Mouse (Mus musculus): ENCODE results near the gene Liph. TPM values are rescaled to one million over a fixed set of nuclear protein-coding genes. Genes with fewer than 3 reads are reported as not detected.
A peak's percentile ranks its signal among the peaks of the same experiment; 100 is the strongest.
"Not testable (repeated sequence)": the region's sequence is repeated elsewhere in the genome, so short reads cannot be mapped to it uniquely, and the experiment has no call there.

Gene Liph
- polyA plus RNA-seq, 1 experiment from 2014 or later, result 8.7 TPM

DNA sequence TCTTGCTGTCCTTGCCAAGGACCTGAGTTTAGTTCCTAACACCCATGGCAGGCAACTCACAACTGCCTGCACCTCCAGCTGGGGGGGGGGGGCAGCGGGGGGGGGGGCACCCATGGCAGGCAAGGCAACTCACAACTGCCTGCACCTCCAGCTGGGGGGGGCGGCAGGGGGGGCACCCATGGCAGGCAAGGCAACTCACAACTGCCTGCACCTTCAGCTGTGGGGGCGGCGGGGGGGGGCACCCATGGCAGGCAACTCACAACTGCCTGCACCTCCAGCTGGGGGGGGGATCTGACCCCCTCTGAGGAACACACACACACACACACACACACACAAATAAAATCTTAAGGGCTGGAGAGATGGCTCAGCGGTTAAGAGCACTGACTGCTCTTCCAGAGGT is 25.6 kb downstream of the Liph start:
- ATAC-seq (replicated peaks; ENCODE audit: low FRiP score, low TSS enrichment, low read depth), result no peak

DNA sequence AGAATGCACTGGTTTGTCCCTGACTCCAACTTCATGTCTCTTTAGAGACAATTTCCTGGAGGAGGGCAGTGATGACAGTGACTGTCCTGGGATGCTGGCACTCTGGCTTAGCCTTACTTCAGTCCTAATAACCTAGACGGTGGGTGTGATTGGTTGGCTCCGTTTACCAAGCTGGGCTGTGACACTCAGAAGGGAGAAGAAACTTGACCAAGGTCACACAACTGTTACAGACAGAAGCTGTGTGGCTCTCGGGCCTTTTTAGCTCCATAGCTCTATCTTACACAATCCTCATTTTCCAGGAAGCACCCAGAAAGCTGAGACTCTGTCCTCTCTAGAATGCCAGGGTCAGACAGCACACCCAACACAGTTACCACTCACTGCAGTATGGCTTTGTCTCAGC is 29.9 kb downstream of the Liph start:
- no peaks in the 10 kb centered on the region for H3K36me3 ChIP-seq (ENCODE audit: control insufficient read depth, insufficient read depth, low read length)
- H3K4me1 ChIP-seq (replicated peaks; ENCODE audit: control insufficient read depth, insufficient read depth, low read length), result no peaks in the 10 kb centered on the region
- H3K27me3 ChIP-seq (replicated peaks; ENCODE audit: control insufficient read depth, insufficient read depth, low read length), result no peaks in the 10 kb centered on the region
- 0 out of 2 replicates have a peak, but pooled peaks cover 4% of the 10 kb centered on the region for H3K9me3 ChIP-seq (ENCODE audit: control insufficient read depth, low read length)
- ATAC-seq (replicated peaks; ENCODE audit: low FRiP score, low TSS enrichment, low read depth) (no peak), DNase-seq (ENCODE audit: low spot score) (no peak)
- no peak overlapping the region for H3K4me2 ChIP-seq (ENCODE audit: low read length)
- no peak overlapping the region for H3K27ac ChIP-seq (ENCODE audit: low read depth)
- H3K4me3 ChIP-seq (ENCODE audit: low read depth, low read length), result no peak overlapping the region
- 87% methylated on average over 3 of the region's 3 CpGs for WGBS
- no peak overlapping the region for H3K9ac ChIP-seq (ENCODE audit: low read length)

More for the DNA sequence above, 25.6 kb downstream of the Liph start:
- no peak for DNase-seq (ENCODE audit: low spot score)
- H3K27ac ChIP-seq (ENCODE audit: low read depth), result no peak overlapping the region
- 79% methylated on average over 5 of the region's 5 CpGs for WGBS
- H3K9me3 ChIP-seq (ENCODE audit: control insufficient read depth, low read length), result 0 out of 2 replicates have a peak, but pooled peaks cover 4% of the 10 kb centered on the region
- no peak overlapping the region for H3K4me3 ChIP-seq (ENCODE audit: low read depth, low read length)
- H3K27me3 ChIP-seq (replicated peaks; ENCODE audit: control insufficient read depth, insufficient read depth, low read length), result no peaks in the 10 kb centered on the region
- no peak overlapping the region for H3K4me2 ChIP-seq (ENCODE audit: low read length)
- no peaks in the 10 kb centered on the region for H3K4me1 ChIP-seq (replicated peaks; ENCODE audit: control insufficient read depth, insufficient read depth, low read length)
- H3K36me3 ChIP-seq (ENCODE audit: control insufficient read depth, insufficient read depth, low read length), result no peaks in the 10 kb centered on the region
- no peak overlapping the region for H3K9ac ChIP-seq (ENCODE audit: low read length)

DNA sequence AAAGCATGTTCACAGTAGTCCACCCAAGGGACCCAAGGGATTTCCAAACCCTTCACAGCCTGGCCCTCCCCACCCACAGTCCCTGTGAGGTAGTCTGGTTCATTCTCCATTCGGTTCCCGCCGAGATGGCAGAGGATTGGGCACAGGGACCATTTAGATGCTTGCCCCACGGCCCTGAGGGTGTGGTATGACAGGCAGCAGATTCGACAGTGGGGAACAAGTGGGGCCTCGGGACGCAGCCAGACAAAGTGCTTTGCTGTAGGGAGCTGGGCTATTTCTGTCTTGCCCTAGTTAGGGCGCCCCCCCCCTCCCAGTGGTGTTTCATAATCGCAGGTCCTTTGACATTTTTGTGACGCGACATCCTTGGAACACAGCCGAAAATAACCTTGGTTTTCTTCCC is 39.9 kb downstream of the Liph start:
- no peaks in the 10 kb centered on the region for H3K27me3 ChIP-seq (replicated peaks; ENCODE audit: control insufficient read depth, insufficient read depth, low read length)
- H3K9me3 ChIP-seq (ENCODE audit: control insufficient read depth, low read length), result peaks cover 2% of the 10 kb centered on the region; the same call in 1 of the 2 replicates
- H3K4me3 ChIP-seq (ENCODE audit: low read depth, low read length), result no peak overlapping the region
- H3K4me2 ChIP-seq (ENCODE audit: low read length), result no peak overlapping the region
- H3K36me3 ChIP-seq (ENCODE audit: control insufficient read depth, insufficient read depth, low read length), result no peaks in the 10 kb centered on the region
- H3K27ac ChIP-seq (ENCODE audit: low read depth), result no peak overlapping the region
- 85% methylated on average over 12 of the region's 12 CpGs for WGBS
- H3K4me1 ChIP-seq (replicated peaks; ENCODE audit: control insufficient read depth, insufficient read depth, low read length), result no peaks in the 10 kb centered on the region
- H3K9ac ChIP-seq (ENCODE audit: low read length), result no peak overlapping the region
- ATAC-seq (replicated peaks; ENCODE audit: low FRiP score, low TSS enrichment, low read depth) (no peak), DNase-seq (ENCODE audit: low spot score) (no peak)

DNA sequence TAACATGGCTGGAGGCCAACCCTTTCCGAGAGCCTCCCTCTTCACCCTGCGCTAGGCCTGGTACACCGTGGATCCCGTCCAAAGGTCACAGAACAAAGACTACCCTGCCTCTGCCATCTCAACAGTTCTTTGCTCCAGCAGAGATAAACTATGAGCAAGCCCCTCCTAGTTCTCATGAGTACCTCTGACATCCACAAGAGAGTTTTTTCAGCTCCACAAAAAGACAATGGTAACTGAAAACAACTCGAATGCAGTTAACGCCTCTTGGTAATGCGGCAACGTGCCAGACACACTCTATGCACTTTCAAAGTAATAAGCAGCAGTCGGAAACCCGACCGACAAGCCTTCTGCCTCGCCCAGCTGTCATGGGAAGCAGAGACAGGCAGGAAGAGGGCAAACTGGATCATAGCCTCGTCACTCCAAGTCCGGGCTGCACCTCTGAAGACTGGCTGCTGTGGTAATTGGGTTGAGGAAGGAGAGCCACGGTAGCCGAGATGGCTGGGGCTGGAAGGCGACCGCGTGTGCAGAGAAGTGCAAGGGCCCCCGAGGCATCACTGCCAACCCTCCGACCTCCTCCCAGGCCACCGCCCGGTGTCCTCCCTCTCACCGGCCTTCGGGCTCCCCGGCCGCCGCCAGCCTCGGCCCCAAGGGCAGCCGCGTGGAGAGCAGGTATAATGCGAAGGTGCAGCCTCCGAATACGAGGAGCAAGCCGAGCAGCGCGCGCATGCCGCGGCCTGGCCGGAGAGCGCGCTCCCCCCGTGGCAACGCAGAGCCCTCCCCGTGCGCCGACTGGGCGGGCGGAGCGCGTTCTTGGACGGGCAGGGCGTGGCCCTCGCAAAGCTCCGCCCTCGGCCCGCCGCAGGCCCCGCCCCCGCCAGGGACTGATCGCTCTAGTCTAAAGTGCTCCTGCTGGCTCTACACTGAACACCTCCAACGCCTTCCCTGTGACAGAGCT is 48.4 kb downstream of the Liph start, which contains the start of gene Tmem41a:
Tmem41a (minus strand) TSS at position 792 of the 955 bp plus-strand sequence.
- Histone ChIP-seq H3K27ac (ENCODE audit: low read depth) (peak within 1 kb of the TSS; percentile 29; the same call in 1 of the 2 replicates), H3K9me3 (ENCODE audit: control insufficient read depth, low read length) (no peaks in the 10 kb centered on the region), H3K9ac (ENCODE audit: low read length) (peak within 1 kb of the TSS; percentile 65), H3K4me1 (replicated peaks; ENCODE audit: control insufficient read depth, insufficient read depth, low read length) (no peaks in the 10 kb centered on the region), H3K4me3 (ENCODE audit: low read depth, low read length) (peak within 1 kb of the TSS; percentile 65), H3K36me3 (ENCODE audit: control insufficient read depth, insufficient read depth, low read length) (no peaks in the 10 kb centered on the region), H3K27me3 (replicated peaks; ENCODE audit: control insufficient read depth, insufficient read depth, low read length) (no peaks in the 10 kb centered on the region), H3K4me2 (ENCODE audit: low read length) (peak within 1 kb of the TSS; percentile 69)
- DNase-seq (ENCODE audit: low spot score), result peak; percentile 95
- 1% methylated on average over 63 of the region's 63 CpGs for WGBS
- ATAC-seq (replicated peaks; ENCODE audit: low FRiP score, low TSS enrichment, low read depth), result peak; percentile 95

DNA sequence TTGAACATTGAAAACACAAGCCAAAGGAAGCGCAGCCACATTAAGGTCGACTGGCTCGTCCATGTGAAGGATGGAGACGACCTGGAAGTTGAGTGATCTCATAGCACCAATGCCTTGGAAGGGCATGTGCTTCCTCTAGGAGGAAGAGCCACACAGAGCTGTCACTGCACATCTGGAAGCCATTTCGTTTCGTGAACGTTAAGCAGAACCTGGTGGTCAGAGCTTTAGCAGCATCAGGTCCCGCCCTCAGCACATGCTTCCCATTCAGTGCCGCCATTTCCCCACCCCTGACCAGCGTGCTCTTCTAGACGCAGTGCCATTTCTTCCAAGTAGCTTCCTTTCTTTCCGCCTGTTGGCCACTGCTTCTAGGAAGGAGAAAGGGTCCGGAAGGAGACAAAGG is 67.0 kb downstream of the Liph start:
- DNase-seq (ENCODE audit: low spot score) (no peak), ATAC-seq (replicated peaks; ENCODE audit: low FRiP score, low TSS enrichment, low read depth) (no peak)
- no peak overlapping the region for H3K9ac ChIP-seq (ENCODE audit: low read length)
- peaks cover 16% of the 10 kb centered on the region for H3K36me3 ChIP-seq (ENCODE audit: control insufficient read depth, insufficient read depth, low read length)
- no peaks in the 10 kb centered on the region for H3K9me3 ChIP-seq (ENCODE audit: control insufficient read depth, low read length)
- H3K4me3 ChIP-seq (ENCODE audit: low read depth, low read length), result no peak overlapping the region
- no peaks in the 10 kb centered on the region for H3K27me3 ChIP-seq (replicated peaks; ENCODE audit: control insufficient read depth, insufficient read depth, low read length)
- H3K27ac ChIP-seq (ENCODE audit: low read depth), result no peak overlapping the region
- no peaks in the 10 kb centered on the region for H3K4me1 ChIP-seq (replicated peaks; ENCODE audit: control insufficient read depth, insufficient read depth, low read length)
- no peak overlapping the region for H3K4me2 ChIP-seq (ENCODE audit: low read length)
- WGBS, result 69% methylated on average over 13 of the region's 13 CpGs

DNA sequence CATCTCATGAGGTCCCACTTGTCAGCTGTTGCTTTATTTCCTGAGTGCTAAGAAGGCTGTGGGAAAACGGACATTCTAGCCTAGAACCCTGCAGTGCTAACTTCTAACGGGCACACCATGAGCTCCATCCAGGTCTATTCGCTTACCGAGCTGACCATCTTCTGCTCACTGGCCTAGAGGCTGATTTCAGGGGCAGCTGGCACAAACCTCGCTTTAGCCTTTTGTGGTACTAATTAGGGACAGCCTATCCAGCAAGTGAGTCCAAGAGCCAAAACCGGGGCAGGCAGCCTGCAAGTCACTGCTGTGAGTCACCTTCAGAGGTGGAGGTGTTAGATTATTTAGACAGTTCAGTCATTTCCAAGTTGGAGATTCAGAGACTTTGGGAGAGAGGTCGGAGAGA is 78.8 kb downstream of the Liph start:
- H3K4me1 ChIP-seq (replicated peaks; ENCODE audit: control insufficient read depth, insufficient read depth, low read length), result no peaks in the 10 kb centered on the region
- no peak for ATAC-seq (replicated peaks; ENCODE audit: low FRiP score, low TSS enrichment, low read depth)
- no peak overlapping the region for H3K4me2 ChIP-seq (ENCODE audit: low read length)
- 76% methylated on average over 7 of the region's 7 CpGs for WGBS
- no peaks in the 10 kb centered on the region for H3K36me3 ChIP-seq (ENCODE audit: control insufficient read depth, insufficient read depth, low read length)
- H3K9me3 ChIP-seq (ENCODE audit: control insufficient read depth, low read length), result no peaks in the 10 kb centered on the region
- no peaks in the 10 kb centered on the region for H3K27me3 ChIP-seq (replicated peaks; ENCODE audit: control insufficient read depth, insufficient read depth, low read length)
- no peak overlapping the region for H3K4me3 ChIP-seq (ENCODE audit: low read depth, low read length)
- DNase-seq (ENCODE audit: low spot score), result no peak
- H3K27ac ChIP-seq (ENCODE audit: low read depth), result no peak overlapping the region
- H3K9ac ChIP-seq (ENCODE audit: low read length), result no peak overlapping the region

DNA sequence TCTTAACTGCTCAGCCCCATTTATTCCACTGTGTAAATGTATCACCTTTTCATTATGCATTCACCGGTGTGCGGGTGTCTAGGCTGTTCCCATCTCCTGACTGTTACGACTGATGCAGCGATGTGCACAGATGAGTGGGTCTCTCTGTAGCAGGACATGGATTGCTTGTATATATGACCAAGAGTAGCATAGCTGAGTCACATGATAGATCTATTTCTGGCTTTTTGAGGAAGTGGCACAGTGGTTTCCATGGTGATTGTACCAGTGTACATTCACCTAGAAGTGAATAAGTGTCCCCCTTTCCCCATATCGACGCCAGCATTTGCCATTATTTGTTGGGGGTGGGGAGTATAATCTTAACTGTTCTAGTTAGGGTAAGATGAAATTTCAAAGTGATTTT is 82.1 kb downstream of the Liph start:
- no peak for DNase-seq (ENCODE audit: low spot score)

DNA sequence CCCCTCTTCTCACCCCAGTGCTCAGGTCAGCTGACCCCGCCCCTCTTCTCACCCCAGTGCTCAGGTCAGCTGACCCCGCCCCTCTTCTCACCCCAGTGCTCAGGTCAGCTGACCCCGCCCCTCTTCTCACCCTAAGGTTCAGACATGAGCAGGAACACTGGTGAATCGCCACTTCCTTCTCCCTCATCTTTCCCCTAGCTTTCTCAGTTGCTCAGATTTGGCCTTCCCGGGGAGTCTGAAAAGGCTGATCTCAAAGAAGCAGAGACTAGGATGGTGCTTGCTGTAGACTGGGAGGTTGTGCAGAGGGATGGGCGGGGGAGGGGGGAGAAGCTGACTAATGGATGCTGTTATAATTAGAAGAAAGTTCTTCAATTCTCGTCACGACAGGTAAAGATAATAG is 86.6 kb downstream of the Liph start:
- 52% methylated on average over 5 of the region's 8 CpGs for WGBS
- H3K9ac ChIP-seq (ENCODE audit: low read length); H3K36me3 ChIP-seq (ENCODE audit: control insufficient read depth, insufficient read depth, low read length); H3K27ac ChIP-seq (ENCODE audit: low read depth); H3K27me3 ChIP-seq (replicated peaks; ENCODE audit: control insufficient read depth, insufficient read depth, low read length); ATAC-seq (replicated peaks; ENCODE audit: low FRiP score, low TSS enrichment, low read depth); H3K9me3 ChIP-seq (ENCODE audit: control insufficient read depth, low read length); DNase-seq (ENCODE audit: low spot score); H3K4me3 ChIP-seq (ENCODE audit: low read depth, low read length); H3K4me2 ChIP-seq (ENCODE audit: low read length); H3K4me1 ChIP-seq (replicated peaks; ENCODE audit: control insufficient read depth, insufficient read depth, low read length): not testable (repeated sequence)

More for the DNA sequence above, 82.1 kb downstream of the Liph start:
- no peaks in the 10 kb centered on the region for H3K27me3 ChIP-seq (replicated peaks; ENCODE audit: control insufficient read depth, insufficient read depth, low read length)
- ATAC-seq (replicated peaks; ENCODE audit: low FRiP score, low TSS enrichment, low read depth), result no peak
- no peaks in the 10 kb centered on the region for H3K4me1 ChIP-seq (replicated peaks; ENCODE audit: control insufficient read depth, insufficient read depth, low read length)
- H3K9me3 ChIP-seq (ENCODE audit: control insufficient read depth, low read length), result no peaks in the 10 kb centered on the region
- H3K4me2 ChIP-seq (ENCODE audit: low read length), result no peak overlapping the region
- H3K27ac ChIP-seq (ENCODE audit: low read depth), result no peak overlapping the region
- no peak overlapping the region for H3K4me3 ChIP-seq (ENCODE audit: low read depth, low read length)
- no peak overlapping the region for H3K9ac ChIP-seq (ENCODE audit: low read length)
- WGBS, result 87% methylated on average over 6 of the region's 6 CpGs
- H3K36me3 ChIP-seq (ENCODE audit: control insufficient read depth, insufficient read depth, low read length), result no peaks in the 10 kb centered on the region
